Mouse (Mus musculus): Measurements from ENCODE around the gene Gnaq. TPM values are rescaled to one million over a fixed set of nuclear protein-coding genes. Genes with fewer than 3 reads are reported as not detected.

Gnaq gene
- polyA plus RNA-seq (2012; rRNA removed), result 28.8 and 34.2 TPM in 2 replicates

DNA sequence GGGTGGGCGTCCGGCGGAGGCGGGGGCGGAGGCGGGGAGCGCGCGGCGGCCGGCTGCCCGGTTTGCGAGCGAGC lies at the start of gene Gnaq:
TSS of gene Gnaq (plus strand) at position 41 of the 74 bp plus-strand sequence.

DNA sequence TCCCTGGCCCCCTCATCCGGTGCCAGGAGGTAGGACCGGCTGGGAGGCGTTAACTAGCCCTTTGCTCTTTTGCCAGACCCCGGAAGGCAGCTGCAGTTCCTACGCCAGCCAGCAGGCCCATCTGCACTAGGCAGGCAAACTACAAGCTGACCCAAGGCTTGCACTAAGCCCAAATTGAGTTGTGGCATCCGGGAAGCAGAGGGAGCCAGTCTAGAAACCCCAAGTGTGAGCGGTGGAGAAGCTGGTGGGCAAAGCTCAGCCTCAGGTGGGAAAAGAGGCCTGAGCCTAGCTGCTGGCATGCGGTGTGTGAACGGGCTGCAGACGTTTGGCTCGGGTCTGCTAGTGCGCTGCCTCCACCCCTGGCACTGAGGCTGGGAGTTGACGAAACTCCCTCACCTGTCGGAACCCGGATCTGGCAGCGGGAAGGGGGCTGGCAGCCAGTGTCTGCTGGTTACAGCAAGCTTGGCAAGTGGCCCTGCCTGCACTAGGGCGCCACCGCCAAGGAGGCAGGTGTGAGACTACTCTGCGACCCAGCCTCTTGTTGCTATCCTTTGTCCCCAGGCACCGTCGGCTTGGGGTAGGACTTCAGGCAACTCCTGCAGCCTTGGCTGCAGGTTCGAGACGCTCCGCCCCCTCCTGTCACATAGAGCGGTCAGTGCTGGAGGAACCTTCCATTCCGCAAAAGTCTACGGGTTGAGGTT lies 303.1 kb downstream of the Gnaq start, which contains the start of gene Gna14:
TSS of gene Gna14 (plus strand) at position 232 of the 701 bp plus-strand sequence.

Other genes with a start within 250 kb of the Gnaq start
- 86.2 and 201 TPM in 2 replicates for gene Psat1, start 185.5 kb upstream of the Gnaq start, polyA plus RNA-seq (2012; rRNA removed)
- 31.9 and 33.5 TPM in 2 replicates for gene Cep78, start 147.8 kb upstream of the Gnaq start, polyA plus RNA-seq (2012; rRNA removed)

Data from central nervous system, embryonic 11.5 days (tissue).